Mouse (Mus musculus): ENCODE results near the gene Trf.
A peak's percentile ranks its signal among the peaks of the same experiment; 100 is the strongest.
"Not testable (repeated sequence)": the region's sequence is repeated elsewhere in the genome, so short reads cannot be mapped to it uniquely, and the experiment has no call there.

Trf gene

DNA sequence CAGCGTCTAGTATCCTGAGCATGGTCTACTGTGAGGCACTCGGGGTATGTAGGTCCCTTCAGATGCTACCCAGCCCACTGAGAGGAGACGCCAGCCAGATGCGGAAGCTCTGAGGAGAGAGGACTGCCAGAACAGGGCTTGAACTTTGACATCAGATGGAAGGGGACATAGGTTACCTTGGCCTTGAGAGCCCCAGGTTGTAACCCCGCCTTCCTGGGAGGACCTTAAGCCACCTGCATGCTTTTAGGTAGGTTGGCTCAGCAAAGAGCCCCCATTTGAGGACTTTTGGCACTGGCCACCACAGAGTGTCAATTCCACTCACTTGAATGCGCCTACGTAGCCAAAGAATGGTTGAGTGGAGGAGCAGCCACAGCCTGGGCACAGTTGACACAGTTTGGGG is 5.5 kb downstream of the Trf start:
- no peak for DNase-seq (ENCODE audit: low read depth, low spot score)

DNA sequence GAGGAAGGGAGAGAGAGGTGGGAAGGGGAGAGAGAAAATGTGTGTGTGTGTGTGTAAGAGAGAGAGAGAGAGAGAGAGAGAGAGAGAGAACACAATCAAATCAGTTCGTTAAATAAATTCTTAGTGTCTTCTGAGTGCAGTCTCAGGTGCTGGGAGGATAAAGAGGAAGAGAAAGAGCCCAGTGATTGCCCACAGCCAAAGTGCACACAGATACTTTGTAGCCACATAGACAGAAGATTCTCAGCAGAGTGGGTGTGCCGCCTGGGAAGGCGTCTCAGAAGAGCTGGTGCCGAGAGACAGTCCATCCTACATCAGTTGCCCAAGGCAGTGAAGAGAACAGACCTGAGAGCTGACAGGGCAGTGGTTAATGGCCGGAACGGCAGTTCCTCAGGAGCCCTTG is 16.0 kb downstream of the Trf start:
- DNase-seq (ENCODE audit: low read depth, low spot score) = no peak

DNA sequence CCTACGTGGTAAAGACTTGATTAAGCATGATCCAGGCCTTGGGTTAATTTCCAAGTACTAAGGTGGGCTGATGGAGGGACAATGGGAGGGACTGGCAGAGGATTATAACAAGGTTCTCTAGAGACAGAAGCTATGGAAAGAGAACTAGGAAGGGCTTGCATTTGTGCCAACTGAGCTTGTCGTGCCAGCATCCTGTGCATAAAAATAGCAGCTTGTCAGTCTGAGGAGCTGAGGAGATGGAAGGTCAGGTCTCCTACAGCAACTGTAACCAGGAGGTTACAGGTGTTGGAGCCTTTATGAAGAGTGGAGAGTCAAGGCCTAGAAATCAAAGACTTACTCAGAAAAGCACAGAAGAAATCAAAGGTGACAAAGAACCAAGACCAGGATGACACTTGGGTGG is 16.6 kb downstream of the Trf start:
- DNase-seq (ENCODE audit: low read depth, low spot score) = no peak

DNA sequence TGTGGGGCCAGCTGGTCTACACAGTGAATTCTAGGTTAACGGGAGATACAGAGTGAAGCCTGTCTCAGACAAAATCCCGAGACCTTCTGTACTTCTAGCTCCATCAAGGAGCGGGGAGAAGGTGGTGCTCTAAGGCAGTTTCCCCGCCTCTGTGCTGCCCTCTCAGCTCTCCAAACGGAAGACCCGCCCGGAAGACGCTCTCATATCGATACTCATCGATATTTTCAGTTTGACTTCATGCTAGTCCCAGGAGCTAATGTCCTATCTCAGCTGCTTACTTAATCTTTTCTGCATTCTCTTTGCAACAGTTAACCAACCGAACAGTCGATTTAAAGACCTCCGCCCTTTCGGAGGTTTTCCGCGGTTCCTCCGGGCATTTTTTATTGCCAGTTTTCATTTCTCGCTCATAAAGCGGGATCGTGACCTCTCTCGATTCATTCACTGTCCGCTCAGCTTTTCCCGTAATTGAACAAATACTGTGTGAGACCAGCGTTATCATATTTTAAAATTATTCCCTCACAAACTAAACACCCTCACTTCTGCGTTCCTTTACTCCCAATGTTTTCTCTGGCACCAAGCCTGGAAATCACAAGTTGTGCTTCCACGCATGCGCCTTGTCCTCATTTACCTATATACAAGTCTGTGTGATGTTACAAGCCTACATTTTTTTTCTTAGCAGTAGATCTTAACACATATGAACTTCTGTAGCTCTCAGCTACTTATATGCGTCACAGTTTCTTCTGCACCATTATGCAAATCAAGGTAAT is 17.4 kb downstream of the Trf start:
- DNase-seq (ENCODE audit: low read depth, low spot score) = no peak

GRCm38 (mm10) chr9:103208802-103209423 is 21.3 kb downstream of the Trf start:
- no peak for DNase-seq (ENCODE audit: low read depth, low spot score)

GRCm38 (mm10) chr9:103207846-103208245 is 22.4 kb downstream of the Trf start:
- DNase-seq (ENCODE audit: low read depth, low spot score) = peak; percentile 70

DNA sequence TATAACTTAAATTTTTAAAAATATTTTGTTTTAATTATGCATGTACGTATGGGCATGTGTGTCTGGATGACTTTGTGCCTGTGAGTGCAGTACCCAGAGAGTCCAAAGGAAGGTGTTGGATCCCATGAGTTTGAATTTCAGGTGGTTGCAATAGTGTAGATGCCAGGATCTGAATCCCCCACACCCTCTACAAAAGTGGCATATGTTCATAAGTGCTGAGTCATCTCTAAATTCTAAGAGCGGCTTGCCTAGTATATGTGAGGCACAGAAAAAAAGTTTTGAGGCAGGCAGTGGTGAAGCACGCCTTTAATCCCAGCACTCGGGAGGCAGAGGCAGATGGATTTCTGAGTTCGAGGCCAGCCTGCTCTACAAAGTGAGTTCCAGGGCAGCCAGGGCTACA is 24.5 kb downstream of the Trf start:
- no peak for DNase-seq (ENCODE audit: low read depth, low spot score)

- DNase-seq (ENCODE audit: low read depth, low spot score) = peak; percentile 79
These were observed 28.5 kb downstream of the Trf start, which contains the start of gene Srprb for GRCm38 (mm10) chr9:103201561-103202260. Gene Srprb, minus strand, starts transcription at chr9:103202137.

DNA sequence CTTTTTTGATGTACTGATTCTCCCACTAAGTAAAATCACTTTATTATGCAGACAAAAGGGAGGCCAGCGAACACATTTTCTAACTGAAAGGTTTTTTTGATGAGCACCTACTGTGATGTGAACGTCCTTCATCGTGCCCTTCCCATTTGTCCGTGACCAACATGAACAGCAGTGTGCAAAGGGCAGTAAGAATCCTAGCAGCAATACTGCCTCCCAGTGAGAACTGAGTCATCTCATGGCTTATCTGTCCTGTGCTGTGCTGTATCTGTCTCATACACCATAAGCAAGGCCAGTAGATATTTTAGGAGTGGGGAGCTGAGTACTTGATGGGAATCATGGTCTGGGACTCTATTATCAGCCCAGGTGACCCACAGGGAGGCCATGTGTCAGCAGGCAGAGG is 41.8 kb downstream of the Trf start:
- no peak for DNase-seq (ENCODE audit: low read depth, low spot score)

- no peak for DNase-seq (ENCODE audit: low read depth, low spot score)
These were observed 43.5 kb downstream of the Trf start for GRCm38 (mm10) chr9:103186747-103187146.

- no peak for DNase-seq (ENCODE audit: low read depth, low spot score)
These were observed 44.3 kb downstream of the Trf start for GRCm38 (mm10) chr9:103185946-103186345.

DNA sequence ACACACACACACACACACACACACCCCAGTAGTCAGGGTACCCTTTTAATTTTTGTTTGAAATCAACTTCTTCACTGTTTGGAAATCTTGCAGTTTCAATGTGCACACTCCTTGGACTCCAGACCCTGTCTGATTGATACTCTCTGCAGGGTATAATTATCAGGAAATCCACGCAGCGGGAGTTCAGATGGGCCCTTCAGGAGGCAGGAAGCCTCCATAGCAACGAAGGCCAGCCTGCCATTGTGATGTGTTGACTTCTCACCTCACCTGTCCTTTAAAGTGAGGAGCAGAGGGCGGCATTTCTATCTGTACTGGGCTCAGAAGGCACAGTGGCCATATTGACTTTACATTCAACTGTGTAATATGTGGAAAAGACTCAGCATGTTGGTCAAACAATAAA is 45.4 kb downstream of the Trf start:
- no peak for DNase-seq (ENCODE audit: low read depth, low spot score)

GRCm38 (mm10) chr9:103181886-103182285 is 48.4 kb downstream of the Trf start:
- no peak for DNase-seq (ENCODE audit: low read depth, low spot score)

DNA sequence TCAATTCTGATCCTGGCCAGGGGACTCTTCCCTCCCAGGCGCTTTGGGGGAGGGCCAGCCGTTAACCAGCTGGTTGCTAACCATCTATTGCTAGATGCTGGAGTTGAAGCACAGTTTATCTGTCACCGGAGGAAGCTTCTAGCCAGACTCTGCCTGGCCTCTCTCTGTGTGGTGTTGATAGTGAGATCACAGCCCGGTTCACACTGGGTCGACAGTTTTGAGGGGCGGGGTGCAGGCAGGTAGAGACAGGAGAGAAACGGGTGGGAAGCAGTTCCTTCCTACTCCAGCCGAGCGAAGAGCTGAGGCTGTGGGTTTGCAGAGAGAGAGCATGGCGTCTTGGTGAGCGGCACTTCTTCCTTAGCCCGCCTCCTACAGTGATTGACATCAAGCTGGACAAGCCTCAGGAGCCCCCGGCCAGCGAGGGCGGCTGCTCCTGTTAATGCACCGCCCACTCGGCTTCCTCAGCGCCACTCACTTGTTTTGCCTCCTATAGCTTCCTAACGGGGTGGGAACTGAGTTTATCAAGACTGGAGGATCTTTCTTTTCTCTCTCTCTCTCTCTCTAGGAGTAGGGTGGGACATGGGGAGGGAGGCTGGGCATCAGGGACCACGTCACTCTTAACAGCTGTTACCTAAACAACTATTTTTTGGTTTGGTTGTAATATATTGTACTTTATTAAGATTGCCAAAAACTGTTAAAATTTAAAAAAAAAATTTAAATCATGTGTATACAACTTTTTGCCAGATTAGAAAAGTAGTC is 49.3 kb downstream of the Trf start:
- peak; percentile 50 for DNase-seq (ENCODE audit: low read depth, low spot score)

GRCm38 (mm10) chr9:103180303-103180702 is 49.9 kb downstream of the Trf start:
- no peak for DNase-seq (ENCODE audit: low read depth, low spot score)

- DNase-seq (ENCODE audit: low read depth, low spot score) = no peak
These were observed 54.6 kb downstream of the Trf start for GRCm38 (mm10) chr9:103175692-103176091.

DNA sequence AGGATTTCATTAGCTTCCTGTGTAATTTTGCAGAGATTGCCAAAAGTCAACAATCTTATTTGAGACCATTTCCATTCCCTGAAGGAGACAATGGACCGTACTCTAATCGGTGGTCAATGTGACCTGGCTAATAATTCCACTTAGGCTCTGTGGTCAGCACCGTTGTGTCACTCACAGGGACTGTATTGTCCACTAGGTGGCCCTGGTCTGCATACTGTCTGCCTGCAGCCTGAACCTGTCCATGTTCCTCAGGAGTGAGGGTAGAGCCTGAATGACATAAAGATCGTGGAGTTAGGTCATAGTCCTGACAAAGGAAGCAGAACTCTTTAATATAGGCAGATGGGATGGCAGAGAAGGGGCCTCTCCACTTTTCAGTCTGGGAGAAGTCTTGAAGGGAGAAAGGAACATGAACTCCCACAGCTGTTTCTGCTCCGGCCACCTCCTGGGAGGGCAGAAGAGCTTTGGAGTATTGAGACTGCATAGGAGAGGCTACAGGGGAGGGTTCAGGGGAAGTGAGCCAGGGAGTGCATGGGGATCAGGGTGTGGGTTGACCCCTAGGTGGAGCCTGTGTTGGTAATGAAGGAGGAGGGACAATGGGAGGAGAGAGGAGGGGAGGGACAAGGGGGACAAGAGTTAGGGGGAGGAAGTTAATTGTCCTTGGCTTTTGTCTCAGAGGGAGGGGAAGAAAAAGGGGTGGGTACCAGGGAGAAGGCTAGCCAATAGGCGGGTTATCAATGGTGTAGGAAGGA is 55.3 kb downstream of the Trf start:
- peak; percentile 45 for DNase-seq (ENCODE audit: low read depth, low spot score)

DNA sequence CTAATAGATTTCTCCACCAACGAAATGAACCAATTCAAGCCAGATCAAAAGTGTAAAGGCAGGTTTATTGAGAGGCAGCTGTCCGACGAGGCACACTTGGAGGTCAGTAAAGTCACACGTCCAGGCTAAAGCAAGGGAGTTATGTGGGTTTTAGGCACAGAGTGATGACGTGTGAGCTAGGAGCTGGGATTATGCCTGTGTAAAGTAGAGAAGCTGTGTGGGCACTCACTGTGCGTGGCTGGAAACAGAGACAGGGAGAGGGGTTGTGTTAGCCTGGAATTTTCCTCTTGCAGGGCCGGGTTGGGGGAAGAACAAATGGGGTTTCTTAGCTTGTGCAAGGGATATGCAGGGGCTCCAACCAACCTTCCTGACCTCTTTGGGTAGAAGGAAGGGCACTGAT is 61.5 kb downstream of the Trf start:
- no peak for DNase-seq (ENCODE audit: low read depth, low spot score)

DNA sequence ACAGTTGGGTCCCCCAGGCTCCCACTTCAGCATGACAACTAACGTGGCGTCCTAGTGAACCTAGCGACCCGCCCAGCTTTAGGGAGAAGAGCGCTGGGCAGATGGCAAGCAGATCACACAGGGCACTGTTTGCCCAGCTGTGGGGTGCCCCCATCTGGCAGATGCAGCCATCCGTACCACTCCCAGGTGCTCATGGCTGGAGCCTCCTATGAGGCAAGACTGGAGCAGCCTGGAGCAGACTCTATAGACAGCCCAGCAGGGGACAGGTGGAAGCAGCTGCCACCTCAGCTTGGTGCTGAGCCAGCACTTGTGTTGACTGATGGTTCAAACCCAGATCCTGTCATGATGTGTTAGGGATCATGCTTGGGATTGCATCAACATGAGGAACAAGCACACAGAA is 62.2 kb downstream of the Trf start:
- DNase-seq (ENCODE audit: low read depth, low spot score) = no peak

DNA sequence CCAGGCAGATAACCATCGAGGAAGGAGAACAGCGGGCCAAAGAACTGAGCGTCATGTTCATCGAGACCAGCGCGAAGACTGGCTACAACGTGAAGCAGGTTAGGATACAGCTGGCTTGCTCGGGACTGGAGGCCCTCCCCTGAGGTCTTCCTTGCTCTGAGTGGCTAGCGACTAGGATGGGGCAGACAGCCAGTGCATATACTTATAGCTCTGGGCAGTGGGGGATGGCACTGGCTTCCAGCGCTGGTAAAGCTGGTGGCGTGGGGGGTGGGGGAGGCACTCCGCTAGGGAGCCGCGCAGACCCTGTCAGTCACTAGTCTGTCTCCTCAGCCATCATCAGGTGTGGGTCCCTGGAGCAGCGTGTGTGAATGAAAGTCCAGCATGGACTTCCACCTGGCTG is 66.4 kb downstream of the Trf start:
- no peak for DNase-seq (ENCODE audit: low read depth, low spot score)

GRCm38 (mm10) chr9:103155158-103155557 is 75.1 kb downstream of the Trf start:
- DNase-seq (ENCODE audit: low read depth, low spot score) = not testable (repeated sequence)

Measured in WW6 (cell line).